ENCODE assay signal across 26 mouse cellular contexts in genomic region chr5:90690746-90691145, GRCm38 (mm10). TPM values are rescaled to one million over a fixed set of nuclear protein-coding genes. Genes with fewer than 3 reads are reported as not detected.
DNase-seq lines count a peak whose midpoint lies in the region; TF ChIP-seq lines count a peak whose summit lies in the region.
"Had no signal": no experiment of that assay in that cellular context is flagged by ENCODE, and none has a peak within 500 bp of the region (broad histone marks: within the 10 kb centered on the region; RNA-seq: fewer than 3 reads in every experiment).

No protein-coding gene starts in this region.

- WGBS in kidney, adult 2 months = 63% methylated on average over 7 of the region's 7 CpGs

- no peak for TF ChIP-seq POLR2A in kidney, adult 2 months (IDR thresholded peaks at IDR 0.05; ENCODE audit: low read depth, low read length)

- H3K4me3 ChIP-seq in kidney, adult 2 months (ENCODE audit: insufficient read depth, low read depth, low read length) = no peak overlapping the region
- H3K4me3 ChIP-seq: embryonic facial prominence, embryonic 12.5 days; embryonic facial prominence, embryonic 15.5 days; erythroblast, embryonic 14.5 days; forebrain, embryonic 12.5 days; forebrain, embryonic 15.5 days; heart, embryonic 12.5 days; heart, embryonic 15.5 days; hindbrain, embryonic 10.5 days; hindbrain, embryonic 13.5 days had no signal

- peak; percentile 62 for DNase-seq in kidney, adult 2 months
- no peak for DNase-seq in kidney, adult 11 months
- DNase-seq in kidney, postnatal 36 days = peak; percentile 4 to 19
- no peak for DNase-seq in kidney, postnatal 14 days
- peak; percentile 14 for DNase-seq in lung, postnatal 10 days
- DNase-seq in lung, postnatal 25 days (ENCODE audit: low spot score) = no peak
- DNase-seq in adrenal gland, adult (ENCODE audit: inconsistent age in 2 of 2, low spot score in 1 of 2) = no peak
- DNase-seq: adrenal gland, adult 2 months; adrenal gland, postnatal 14 days; cerebellum, adult 11 months; cerebellum, adult 2 months; cerebellum, adult 9-11 months; cerebellum, postnatal 25 days; gastrocnemius, postnatal 25 days; heart, adult 18-20 months; heart, postnatal 10 days; heart, postnatal 36 days had no signal

- H3K4me1 ChIP-seq in kidney, adult 2 months (ENCODE audit: control insufficient read depth, insufficient read depth, low read length) = no peaks in the 10 kb centered on the region
- H3K4me1 ChIP-seq: embryonic facial prominence, embryonic 12.5 days; embryonic facial prominence, embryonic 15.5 days; forebrain, embryonic 12.5 days; forebrain, embryonic 15.5 days; heart, embryonic 12.5 days; heart, embryonic 15.5 days; hindbrain, embryonic 10.5 days; hindbrain, embryonic 13.5 days had no signal

- no peaks in the 10 kb centered on the region for H3K27me3 ChIP-seq in kidney, adult 2 months (replicated peaks; ENCODE audit: control insufficient read depth, insufficient read depth, low read length)
- H3K27me3 ChIP-seq: embryonic facial prominence, embryonic 12.5 days; embryonic facial prominence, embryonic 15.5 days; forebrain, embryonic 12.5 days; forebrain, embryonic 15.5 days; heart, embryonic 12.5 days; heart, embryonic 15.5 days; hindbrain, embryonic 13.5 days had no signal

- no peaks in the 10 kb centered on the region for H3K36me3 ChIP-seq in kidney, adult 2 months (ENCODE audit: control insufficient read depth, insufficient read depth, low read length)
- H3K36me3 ChIP-seq: embryonic facial prominence, embryonic 12.5 days; embryonic facial prominence, embryonic 15.5 days; forebrain, embryonic 12.5 days; forebrain, embryonic 15.5 days; heart, embryonic 12.5 days; heart, embryonic 15.5 days; hindbrain, embryonic 10.5 days; hindbrain, embryonic 13.5 days had no signal

- no peak overlapping the region for H3K27ac ChIP-seq in kidney, adult 2 months (ENCODE audit: insufficient read depth, low read depth, low read length)
- H3K27ac ChIP-seq: embryonic facial prominence, embryonic 12.5 days; embryonic facial prominence, embryonic 15.5 days; forebrain, embryonic 12.5 days; forebrain, embryonic 15.5 days; heart, embryonic 15.5 days; hindbrain, embryonic 10.5 days; hindbrain, embryonic 13.5 days had no signal

- no peak for TF ChIP-seq CTCF in kidney, adult 2 months (conservative IDR thresholded peaks at IDR 0.05; ENCODE audit: insufficient read depth, insufficient read length, low read depth, low read length)

RNA-seq across cellular contexts. Expression of gene Rassf6, which starts 50.3 kb away (rescaled TPM):
- polyA plus RNA-seq in kidney, adult 2 months (2012; rRNA removed) = 10.4 and 11.4 TPM in 2 replicates
- polyA plus RNA-seq: adrenal gland, adult 2 months; erythroblast, embryonic 14.5 days had no signal

Comparison
In these comparisons a context has a peak if more than half of its experiments do, and no peak if none do; other contexts are left out.
1. DNase-seq: peak in kidney, adult 2 months (single experiment), kidney, postnatal 36 days (2 of 2) and lung, postnatal 10 days (single experiment); none in kidney, adult 11 months (single experiment), kidney, postnatal 14 days (single experiment), lung, postnatal 25 days (single experiment) and adrenal gland, adult (0 of 2).